Mouse (Mus musculus): ENCODE data around the gene Fbxl17. TPM values are rescaled to one million over a fixed set of nuclear protein-coding genes. Genes with fewer than 3 reads are reported as not detected.

The Fbxl17 gene
- polyA plus RNA-seq, 1 experiment from 2014 or later, result 22.7 TPM

GRCm38 (mm10) chr17:63282004-63282403 is 217.8 kb downstream of the Fbxl17 start:
- H3K36me3 ChIP-seq (ENCODE audit: control insufficient read depth, insufficient read depth, low read length), result no peaks in the 10 kb centered on the region
- no peak overlapping the region for H3K4me3 ChIP-seq (ENCODE audit: low read depth, low read length)
- no peak overlapping the region for H3K9ac ChIP-seq (ENCODE audit: low read depth, low read length)
- no peaks in the 10 kb centered on the region for H3K27me3 ChIP-seq (ENCODE audit: control insufficient read depth, insufficient read depth, low read depth, low read length)
- no peak overlapping the region for H3K4me2 ChIP-seq (ENCODE audit: low read length)
- H3K4me1 ChIP-seq (ENCODE audit: control insufficient read depth, insufficient read depth, low read length), result peaks cover 7% of the 10 kb centered on the region; the same call in 1 of the 2 replicates
- no peak overlapping the region for H3K27ac ChIP-seq (ENCODE audit: low read length)
- no peaks in the 10 kb centered on the region for H3K9me3 ChIP-seq (replicated peaks; ENCODE audit: control insufficient read depth, low read length, poor library complexity, severe bottlenecking)
- WGBS, result 78% methylated on average over 5 of the region's 5 CpGs
- ATAC-seq, result no peak

- Histone ChIP-seq H3K4me3 (ENCODE audit: low read depth, low read length) (no peak overlapping the region), H3K27ac (ENCODE audit: low read length) (no peak overlapping the region), H3K4me2 (ENCODE audit: low read length) (no peak overlapping the region), H3K27me3 (ENCODE audit: control insufficient read depth, insufficient read depth, low read depth, low read length) (no peaks in the 10 kb centered on the region), H3K9me3 (replicated peaks; ENCODE audit: control insufficient read depth, low read length, poor library complexity, severe bottlenecking) (no peaks in the 10 kb centered on the region), H3K36me3 (ENCODE audit: control insufficient read depth, insufficient read depth, low read length) (no peaks in the 10 kb centered on the region), H3K9ac (ENCODE audit: low read depth, low read length) (no peak overlapping the region), H3K4me1 (ENCODE audit: control insufficient read depth, insufficient read depth, low read length) (peaks cover 7% of the 10 kb centered on the region; the same call in 1 of the 2 replicates)
- ATAC-seq, result no peak
- 79% methylated on average over 2 of the region's 2 CpGs for WGBS
Measured at GRCm38 (mm10) chr17:63280990-63281389, 218.8 kb downstream of the Fbxl17 start.

DNA sequence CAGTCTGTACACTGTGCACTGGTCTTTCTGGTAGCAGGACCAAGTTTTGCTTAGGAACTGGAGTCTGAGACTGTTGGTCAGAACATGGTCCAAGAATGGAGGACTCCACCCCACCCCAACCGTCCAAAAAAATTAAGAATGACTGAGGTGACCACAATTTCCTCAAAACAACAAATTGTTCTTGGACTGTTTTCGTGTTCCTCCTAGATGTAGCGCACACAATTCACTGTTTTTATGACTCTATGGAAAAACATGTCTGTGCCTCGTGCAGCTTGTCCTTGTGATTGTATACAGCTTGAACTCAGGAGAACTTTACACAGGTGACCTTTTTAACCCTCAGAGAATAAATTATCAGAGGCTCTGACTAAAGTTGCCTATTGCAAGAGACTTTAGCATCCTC is 220.7 kb downstream of the Fbxl17 start:
- Histone ChIP-seq H3K9me3 (replicated peaks; ENCODE audit: control insufficient read depth, low read length, poor library complexity, severe bottlenecking) (no peaks in the 10 kb centered on the region), H3K4me2 (ENCODE audit: low read length) (no peak overlapping the region), H3K4me1 (ENCODE audit: control insufficient read depth, insufficient read depth, low read length) (no peaks in the 10 kb centered on the region), H3K4me3 (ENCODE audit: low read depth, low read length) (no peak overlapping the region), H3K27me3 (ENCODE audit: control insufficient read depth, insufficient read depth, low read depth, low read length) (no peaks in the 10 kb centered on the region), H3K36me3 (ENCODE audit: control insufficient read depth, insufficient read depth, low read length) (no peaks in the 10 kb centered on the region), H3K27ac (ENCODE audit: low read length) (no peak overlapping the region), H3K9ac (ENCODE audit: low read depth, low read length) (no peak overlapping the region)
- WGBS, result 82% methylated on average over 4 of the region's 4 CpGs
- no peak for ATAC-seq

DNA sequence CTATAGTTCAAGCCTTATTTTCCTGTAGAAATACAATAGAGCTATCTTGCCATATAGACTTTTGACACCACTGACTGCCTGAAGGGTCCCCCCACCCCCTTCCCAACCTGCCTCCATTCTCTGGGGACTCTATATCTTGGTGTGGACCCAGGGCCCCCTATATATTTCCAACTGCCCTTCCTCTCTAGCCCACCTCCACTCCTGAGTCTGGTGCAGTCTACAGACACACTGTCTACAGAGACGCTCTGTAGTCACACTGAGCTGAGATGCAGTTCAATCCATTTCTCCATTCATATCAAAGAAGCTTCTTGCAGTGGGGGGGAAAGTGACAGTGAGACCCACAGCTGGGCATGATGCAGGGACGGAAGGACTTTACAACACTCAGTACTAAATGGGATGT is 226.5 kb downstream of the Fbxl17 start:
- H3K27me3 ChIP-seq (ENCODE audit: control insufficient read depth, insufficient read depth, low read depth, low read length), result no peaks in the 10 kb centered on the region
- H3K4me1 ChIP-seq (ENCODE audit: control insufficient read depth, insufficient read depth, low read length), result no peaks in the 10 kb centered on the region
- no peak overlapping the region for H3K9ac ChIP-seq (ENCODE audit: low read depth, low read length)
- no peak overlapping the region for H3K27ac ChIP-seq (ENCODE audit: low read length)
- 86% methylated on average over 2 of the region's 2 CpGs for WGBS
- no peak overlapping the region for H3K4me2 ChIP-seq (ENCODE audit: low read length)
- ATAC-seq, result no peak
- H3K4me3 ChIP-seq (ENCODE audit: low read depth, low read length), result no peak overlapping the region
- no peaks in the 10 kb centered on the region for H3K36me3 ChIP-seq (ENCODE audit: control insufficient read depth, insufficient read depth, low read length)
- H3K9me3 ChIP-seq (replicated peaks; ENCODE audit: control insufficient read depth, low read length, poor library complexity, severe bottlenecking), result no peaks in the 10 kb centered on the region

DNA sequence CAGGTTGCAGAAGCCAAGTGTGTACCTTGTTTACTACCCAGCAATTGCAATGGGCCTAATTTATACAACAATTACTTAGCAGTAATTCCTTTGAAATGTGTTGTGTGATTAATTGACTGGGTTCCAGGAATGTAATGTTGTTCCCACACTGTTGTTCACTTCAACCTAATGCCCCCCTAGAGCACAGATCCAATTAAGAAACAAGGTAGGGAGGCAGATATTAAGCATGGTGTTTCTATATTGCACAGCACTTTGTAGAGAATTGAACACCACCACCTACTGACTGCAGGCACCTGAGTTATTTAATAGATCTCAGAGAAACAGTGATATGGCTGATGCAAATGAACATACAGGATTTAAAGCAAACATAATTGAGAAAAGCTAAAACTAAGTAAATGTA is 226.9 kb downstream of the Fbxl17 start:
- Histone ChIP-seq H3K4me3 (ENCODE audit: low read depth, low read length) (no peak overlapping the region), H3K9me3 (replicated peaks; ENCODE audit: control insufficient read depth, low read length, poor library complexity, severe bottlenecking) (no peaks in the 10 kb centered on the region), H3K9ac (ENCODE audit: low read depth, low read length) (no peak overlapping the region), H3K27me3 (ENCODE audit: control insufficient read depth, insufficient read depth, low read depth, low read length) (no peaks in the 10 kb centered on the region), H3K4me1 (ENCODE audit: control insufficient read depth, insufficient read depth, low read length) (no peaks in the 10 kb centered on the region), H3K4me2 (ENCODE audit: low read length) (no peak overlapping the region), H3K36me3 (ENCODE audit: control insufficient read depth, insufficient read depth, low read length) (no peaks in the 10 kb centered on the region), H3K27ac (ENCODE audit: low read length) (no peak overlapping the region)
- no peak; the same call in 1 of the 2 replicates for ATAC-seq

GRCm38 (mm10) chr17:63271000-63271399 is 228.8 kb downstream of the Fbxl17 start:
- no peaks in the 10 kb centered on the region for H3K36me3 ChIP-seq (ENCODE audit: control insufficient read depth, insufficient read depth, low read length)
- H3K4me2 ChIP-seq (ENCODE audit: low read length), result no peak overlapping the region
- no peaks in the 10 kb centered on the region for H3K4me1 ChIP-seq (ENCODE audit: control insufficient read depth, insufficient read depth, low read length)
- no peak overlapping the region for H3K27ac ChIP-seq (ENCODE audit: low read length)
- H3K4me3 ChIP-seq (ENCODE audit: low read depth, low read length), result no peak overlapping the region
- H3K9me3 ChIP-seq (replicated peaks; ENCODE audit: control insufficient read depth, low read length, poor library complexity, severe bottlenecking), result no peaks in the 10 kb centered on the region
- H3K9ac ChIP-seq (ENCODE audit: low read depth, low read length), result no peak overlapping the region
- 76% methylated on average over 6 of the region's 6 CpGs for WGBS
- ATAC-seq, result no peak
- no peaks in the 10 kb centered on the region for H3K27me3 ChIP-seq (ENCODE audit: control insufficient read depth, insufficient read depth, low read depth, low read length)

GRCm38 (mm10) chr17:63270513-63270912 is 229.3 kb downstream of the Fbxl17 start:
- H3K9me3 ChIP-seq (replicated peaks; ENCODE audit: control insufficient read depth, low read length, poor library complexity, severe bottlenecking), result no peaks in the 10 kb centered on the region
- no peak for ATAC-seq
- no peaks in the 10 kb centered on the region for H3K27me3 ChIP-seq (ENCODE audit: control insufficient read depth, insufficient read depth, low read depth, low read length)
- WGBS, result 86% methylated on average over 5 of the region's 5 CpGs
- no peaks in the 10 kb centered on the region for H3K36me3 ChIP-seq (ENCODE audit: control insufficient read depth, insufficient read depth, low read length)
- H3K4me2 ChIP-seq (ENCODE audit: low read length), result no peak overlapping the region
- no peak overlapping the region for H3K27ac ChIP-seq (ENCODE audit: low read length)
- H3K4me3 ChIP-seq (ENCODE audit: low read depth, low read length), result no peak overlapping the region
- no peaks in the 10 kb centered on the region for H3K4me1 ChIP-seq (ENCODE audit: control insufficient read depth, insufficient read depth, low read length)
- no peak overlapping the region for H3K9ac ChIP-seq (ENCODE audit: low read depth, low read length)

- Histone ChIP-seq H3K36me3 (ENCODE audit: control insufficient read depth, insufficient read depth, low read length) (no peaks in the 10 kb centered on the region), H3K27me3 (ENCODE audit: control insufficient read depth, insufficient read depth, low read depth, low read length) (no peaks in the 10 kb centered on the region), H3K4me1 (ENCODE audit: control insufficient read depth, insufficient read depth, low read length) (no peaks in the 10 kb centered on the region), H3K4me3 (ENCODE audit: low read depth, low read length) (no peak overlapping the region), H3K27ac (ENCODE audit: low read length) (no peak overlapping the region), H3K9me3 (replicated peaks; ENCODE audit: control insufficient read depth, low read length, poor library complexity, severe bottlenecking) (no peaks in the 10 kb centered on the region), H3K9ac (ENCODE audit: low read depth, low read length) (no peak overlapping the region), H3K4me2 (ENCODE audit: low read length) (no peak overlapping the region)
- WGBS, result 93% methylated on average over 5 of the region's 5 CpGs
- no peak for ATAC-seq
Measured at GRCm38 (mm10) chr17:63262674-63263073, 237.1 kb downstream of the Fbxl17 start.

GRCm38 (mm10) chr17:63261508-63262141 is 238.2 kb downstream of the Fbxl17 start:
- no peaks in the 10 kb centered on the region for H3K4me1 ChIP-seq (ENCODE audit: control insufficient read depth, insufficient read depth, low read length)
- H3K27ac ChIP-seq (ENCODE audit: low read length), result no peak overlapping the region
- H3K9ac ChIP-seq (ENCODE audit: low read depth, low read length), result no peak overlapping the region
- H3K36me3 ChIP-seq (ENCODE audit: control insufficient read depth, insufficient read depth, low read length), result no peaks in the 10 kb centered on the region
- H3K9me3 ChIP-seq (replicated peaks; ENCODE audit: control insufficient read depth, low read length, poor library complexity, severe bottlenecking), result no peaks in the 10 kb centered on the region
- no peak overlapping the region for H3K4me2 ChIP-seq (ENCODE audit: low read length)
- ATAC-seq, result 0 out of 2 replicates have a peak, but pooled peaks have one; percentile 58
- H3K4me3 ChIP-seq (ENCODE audit: low read depth, low read length), result no peak overlapping the region
- 93% methylated on average over 10 of the region's 10 CpGs for WGBS
- H3K27me3 ChIP-seq (ENCODE audit: control insufficient read depth, insufficient read depth, low read depth, low read length), result no peaks in the 10 kb centered on the region

All from midbrain, embryonic 16.5 days (tissue).